Mouse (Mus musculus) bone marrow, adult 2 months (tissue): ENCODE data around the gene Unc119b. TPM values are rescaled to one million over a fixed set of nuclear protein-coding genes. Genes with fewer than 3 reads are reported as not detected.
A peak's percentile ranks its signal among the peaks of the same experiment; 100 is the strongest.
"Not testable (repeated sequence)": the region's sequence is repeated elsewhere in the genome, so short reads cannot be mapped to it uniquely, and the experiment has no call there.

Source experiments
- H3K27ac ChIP-seq: fragments of 200-500 bp; 2 replicates; pipeline ENCODE4 v1.5.1; 2012; ENCODE audit warnings: low read depth, mild to moderate bottlenecking, control low read depth, inconsistent platforms, low read length; ENCODE audit not compliant: control insufficient read depth, poor library complexity, insufficient read depth
- H3K4me1 ChIP-seq: fragments of 200-500 bp; 2 replicates; pipeline ENCODE4 v1.6.1; 2011; ENCODE audit warnings: low read length; ENCODE audit not compliant: control insufficient read depth, insufficient read depth
- H3K4me3 ChIP-seq: fragments of 200-500 bp; replicated peaks from 2 replicates; pipeline ENCODE3; 2011; ENCODE audit warnings: mild to moderate bottlenecking, low read depth, low read length, control low read depth; ENCODE audit not compliant: control insufficient read depth
- CTCF ChIP-seq: fragments of 200-500 bp; IDR thresholded peaks from 2 replicates; pipeline ENCODE4 v1.5.1; 2011; ENCODE audit warnings: low read length, control low read depth; ENCODE audit not compliant: control insufficient read depth, insufficient read depth
- POLR2A ChIP-seq: fragments of 200-500 bp; IDR thresholded peaks from 2 replicates; pipeline ENCODE4 v1.6.1; 2011; ENCODE audit warnings: low read depth, mild to moderate bottlenecking, control low read depth, low read length, borderline replicate concordance; ENCODE audit not compliant: control insufficient read depth
- WGBS: fragments of 180-500 bp; shearing (Covaris S2); methylation state at CpG from one replicate; pipeline ENCODE4 v1.1.7; 2018; 5-methylcytosine and 5-hydroxymethylcytosine counted together
- polyA plus RNA-seq: library from polyadenylated mRNA; stranded (reverse); fragments of >200 nt; gene quantifications from 2 replicates; pipeline ENCODE4 v1.2.4, GENCODE M21; 2011; ENCODE audit warnings: low replicate concordance; ENCODE audit not compliant: missing spikeins, insufficient read depth, insufficient read length

The Unc119b gene
- polyA plus RNA-seq, 1 experiment, result 7.8 TPM

DNA sequence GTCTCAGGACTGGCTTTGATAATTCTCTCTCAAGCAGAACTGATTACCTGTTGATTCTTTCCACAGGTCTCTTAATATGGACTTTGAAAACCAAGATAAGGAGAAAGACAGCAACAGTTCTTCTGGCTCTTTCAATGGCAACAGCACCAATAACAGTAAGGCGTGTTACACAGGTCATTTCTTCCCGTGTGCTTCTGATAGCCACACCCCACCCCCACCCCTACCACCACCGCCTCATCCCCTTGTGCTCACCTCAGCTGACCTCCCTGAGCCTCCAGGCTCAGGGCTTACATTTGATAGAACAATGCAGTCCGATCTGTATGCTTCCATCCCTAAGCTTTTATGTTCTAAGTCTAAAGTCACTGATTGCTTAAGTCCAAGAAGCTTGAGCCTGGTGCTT, 60.0 kb downstream of the Unc119b start:
- H3K27ac ChIP-seq, result 0 out of 2 replicates have a peak overlapping the region, but pooled peaks have one; percentile 12
- TF ChIP-seq POLR2A (no peak), CTCF (no peak)
- H3K4me3 ChIP-seq, result no peak overlapping the region
- WGBS, result 67% methylated on average over 4 of the region's 4 CpGs
- peaks cover 8% of the 10 kb centered on the region for H3K4me1 ChIP-seq

- Histone ChIP-seq H3K27ac (peak overlapping the region; percentile 42; the same call in 1 of the 2 replicates), H3K4me1 (peaks cover 11% of the 10 kb centered on the region)
- not testable (repeated sequence) for H3K4me3 ChIP-seq
- WGBS, result 67% methylated on average over 8 of the region's 8 CpGs
Observed at GRCm38 (mm10) chr5:115073306-115073705, 61.5 kb downstream of the Unc119b start.

Other genes with a start within 250 kb of the Unc119b start
- 37.0 and 44.3 TPM in 2 replicates for gene Oasl2, start 238.0 kb downstream of the Unc119b start, polyA plus RNA-seq
- gene Oasl1, start 211.7 kb downstream of the Unc119b start, polyA plus RNA-seq, result 8.7 and 13.5 TPM in 2 replicates
- 9.7 and 15.9 TPM in 2 replicates for gene 2210016L21Rik, start 192.8 kb downstream of the Unc119b start, polyA plus RNA-seq
- gene Hnf1a, start 163.9 kb downstream of the Unc119b start, polyA plus RNA-seq, result not detected in 2 replicates
- 33.9 and 44.8 TPM in 2 replicates for gene Sppl3, start 123.8 kb downstream of the Unc119b start, polyA plus RNA-seq
- not detected in 2 replicates for gene Gm10401, start 36.7 kb downstream of the Unc119b start, polyA plus RNA-seq
- gene Acads, start 15.6 kb downstream of the Unc119b start, polyA plus RNA-seq, result 12.0 and 23.7 TPM in 2 replicates
- gene Mlec, start 23.2 kb upstream of the Unc119b start, polyA plus RNA-seq, result 25.2 and 56.9 TPM in 2 replicates
- gene Cabp1, start 59.4 kb upstream of the Unc119b start, polyA plus RNA-seq, result not detected in 2 replicates
- 67.1 and 96.1 TPM in 2 replicates for gene Pop5, start 100.9 kb upstream of the Unc119b start, polyA plus RNA-seq
- gene Rnf10, start 137.9 kb upstream of the Unc119b start, polyA plus RNA-seq, result 165 and 203 TPM in 2 replicates
- gene Coq5, start 144.7 kb upstream of the Unc119b start, polyA plus RNA-seq, result 24.4 and 32.9 TPM in 2 replicates
- gene Dynll1, start 166.0 kb upstream of the Unc119b start, polyA plus RNA-seq, result 139 and 177 TPM in 2 replicates
- gene Srsf9, start 192.2 kb upstream of the Unc119b start, polyA plus RNA-seq, result 61.2 and 61.4 TPM in 2 replicates
- gene Gatc, start 206.2 kb upstream of the Unc119b start, polyA plus RNA-seq, result 7.3 and 7.8 TPM in 2 replicates
- gene Triap1, start 206.2 kb upstream of the Unc119b start, polyA plus RNA-seq, result 13.2 and 18.3 TPM in 2 replicates
- 238 and 259 TPM in 2 replicates for gene Cox6a1, start 214.0 kb upstream of the Unc119b start, polyA plus RNA-seq